Mouse (Mus musculus): ENCODE results near the gene Olfr628.
A peak's percentile ranks its signal among the peaks of the same experiment; 100 is the strongest.
"Not testable (repeated sequence)": the region's sequence is repeated elsewhere in the genome, so short reads cannot be mapped to it uniquely, and the experiment has no call there.

The Olfr628 gene

DNA sequence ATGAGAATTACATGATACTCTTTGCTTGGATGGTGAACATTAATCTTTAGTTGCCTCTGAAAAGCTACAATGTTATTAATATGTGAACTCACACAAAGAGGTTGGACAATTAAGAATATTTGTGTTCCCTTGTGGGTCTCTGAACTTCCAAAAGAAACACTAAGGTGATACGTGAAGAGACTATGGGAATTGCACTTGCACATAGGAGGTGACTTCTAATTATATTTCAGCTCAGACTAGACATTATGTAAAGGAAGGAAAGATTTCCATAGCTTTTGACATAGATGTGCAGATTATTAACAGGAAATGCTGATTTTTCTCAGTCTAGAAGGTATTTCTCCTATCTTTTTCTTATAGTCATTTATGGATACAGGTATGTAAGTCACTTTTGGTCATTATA is at the start of gene Olfr628:
Gene Olfr628 (plus strand): TSS at position 301 of the 400 bp plus-strand sequence.
- DNase-seq (ENCODE audit: low spot score), result no peak

DNA sequence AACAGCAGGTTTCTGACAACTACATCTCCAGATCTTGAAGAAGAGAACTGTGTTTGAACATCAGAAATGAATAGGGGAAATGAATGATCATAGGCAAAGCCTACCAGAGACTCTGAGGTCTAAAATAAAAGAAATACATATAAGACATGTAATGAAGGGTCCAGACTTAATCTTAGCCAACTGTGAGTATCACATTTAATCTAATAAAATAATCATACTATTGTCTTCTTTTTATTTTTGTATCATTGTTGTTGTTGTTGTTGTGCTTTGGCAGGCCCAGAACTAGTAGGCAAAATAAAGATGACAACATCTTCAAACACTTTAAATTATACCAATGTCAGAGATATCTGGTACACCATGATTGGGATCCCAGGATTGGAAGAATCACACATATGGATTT is 47.8 kb upstream of the Olfr628 start, which contains the start of gene Olfr625-ps1:
Gene Olfr625-ps1 (plus strand): TSS at position 301 of the 400 bp plus-strand sequence.
- DNase-seq (ENCODE audit: low spot score), result no peak

DNA sequence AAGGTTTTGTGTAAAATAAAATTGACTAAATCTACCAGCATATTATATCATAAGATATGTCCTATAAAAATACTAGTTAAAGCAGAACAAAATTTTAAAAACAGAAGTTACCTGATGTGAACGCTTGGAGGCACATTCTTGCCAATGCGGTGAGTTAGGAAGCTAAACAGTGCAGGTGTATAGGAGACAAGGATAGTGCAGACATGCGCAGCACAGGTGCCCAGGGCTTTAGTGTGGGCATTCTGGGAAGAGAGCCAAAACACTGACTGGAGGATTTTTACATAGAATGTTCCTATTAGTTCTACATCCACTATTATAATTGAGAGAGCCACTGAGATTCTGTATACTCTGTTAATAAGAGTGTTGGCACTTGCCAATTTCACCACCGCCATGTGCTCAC is 30.7 kb upstream of the Olfr628 start:
- DNase-seq (ENCODE audit: low spot score), result no peak

DNA sequence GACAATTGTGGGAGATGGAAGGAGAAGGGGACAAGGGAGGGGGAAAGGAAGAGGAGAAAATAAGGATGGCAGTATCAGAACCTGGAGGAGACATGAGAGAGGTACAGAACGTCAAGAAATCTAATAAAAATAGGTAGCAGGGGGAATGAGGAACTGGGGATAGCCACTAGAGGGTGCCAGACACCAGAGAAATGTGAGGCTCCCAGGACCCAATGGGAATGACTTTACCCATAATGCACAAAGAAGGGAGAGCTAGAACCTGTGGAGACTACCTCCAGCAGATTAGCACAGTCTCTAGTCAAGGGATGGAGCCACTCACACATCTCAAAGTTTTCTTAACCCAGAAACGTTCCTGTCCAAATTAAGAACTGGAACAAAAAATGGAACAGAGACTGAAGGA is 18.1 kb upstream of the Olfr628 start:
- peak; percentile 4 for DNase-seq (ENCODE audit: low spot score)

DNA sequence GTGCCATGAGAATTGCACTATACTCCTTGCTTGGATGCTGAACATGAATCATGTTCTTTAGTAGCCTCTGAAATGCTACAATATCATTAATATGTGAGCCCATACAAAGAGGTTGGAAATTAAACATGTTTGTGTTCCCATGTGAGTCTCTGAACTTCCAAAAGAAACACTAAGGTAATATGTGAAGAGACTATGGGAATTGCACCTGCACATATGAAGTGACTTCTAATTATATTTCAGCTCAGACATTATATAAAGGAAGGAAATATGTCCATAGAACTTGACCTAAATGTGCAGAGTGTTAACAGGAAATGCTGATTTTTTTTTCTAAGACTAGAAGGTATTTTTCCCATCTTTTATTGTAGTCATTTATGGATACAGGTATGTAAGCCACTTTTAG is 15.8 kb upstream of the Olfr628 start, which contains the start of gene Olfr243:
Gene Olfr243 (plus strand): TSS at position 301 of the 400 bp plus-strand sequence.
- no peak for DNase-seq (ENCODE audit: low spot score)

DNA sequence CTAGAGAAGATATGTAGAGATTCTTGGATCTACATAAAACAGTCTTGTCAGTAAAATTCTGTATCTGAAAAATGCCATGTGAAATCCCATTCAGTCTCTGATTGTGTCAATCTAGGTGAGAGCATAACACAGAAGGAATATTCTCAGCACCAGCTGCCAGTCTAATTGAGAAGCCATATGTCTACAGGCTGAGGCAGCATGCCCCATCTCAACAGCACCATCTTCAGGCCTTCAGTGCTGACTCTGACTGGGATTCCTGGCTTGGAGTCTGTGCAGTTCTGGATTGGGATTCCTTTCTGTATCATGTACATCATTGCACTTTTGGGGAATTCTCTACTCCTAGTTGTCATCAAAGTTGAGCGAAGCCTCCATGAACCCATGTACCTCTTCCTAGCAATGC is 13.8 kb upstream of the Olfr628 start:
- DNase-seq (ENCODE audit: low spot score), result not testable (repeated sequence)

DNA sequence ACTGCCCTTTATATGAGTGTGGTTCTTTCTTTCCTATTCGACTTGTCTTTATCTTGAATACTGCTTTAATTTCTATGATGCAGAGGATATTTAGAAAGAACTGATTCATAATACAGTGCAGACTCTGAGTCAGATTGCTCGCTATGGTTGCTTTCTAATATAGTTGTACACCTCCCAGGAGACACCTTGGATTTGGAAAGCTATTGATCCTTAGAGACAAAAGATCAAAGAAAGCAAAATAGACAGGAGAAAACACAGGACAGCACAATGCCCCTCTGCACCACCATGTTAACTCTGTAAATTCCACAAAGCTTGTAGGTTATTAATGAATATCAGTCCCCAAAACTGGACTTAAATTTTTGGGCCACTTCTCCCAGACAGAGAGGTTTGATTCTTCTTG is 14.7 kb downstream of the Olfr628 start, which contains the start of gene Olfr629:
Gene Olfr629 (minus strand): TSS at position 101 of the 400 bp plus-strand sequence.
- no peak for DNase-seq (ENCODE audit: low spot score)

DNA sequence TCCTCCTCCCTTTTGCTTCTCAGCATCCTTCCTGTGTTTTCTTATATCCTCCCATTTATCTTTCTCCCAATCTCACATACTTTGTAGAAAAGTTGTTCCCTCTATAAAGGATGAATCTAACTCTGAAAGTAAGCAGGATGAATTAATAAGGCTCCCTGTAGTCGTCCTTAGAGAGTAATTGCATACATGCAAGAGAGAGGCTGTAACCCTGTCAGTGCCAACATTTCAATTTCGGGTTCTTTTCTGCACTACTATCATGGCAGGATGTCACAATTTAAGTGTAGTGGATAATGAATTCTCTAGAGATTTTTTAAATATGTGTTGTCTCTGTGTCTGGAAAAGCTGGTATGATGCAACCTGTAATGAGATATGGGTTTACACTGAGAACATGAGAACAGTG is 27.1 kb downstream of the Olfr628 start, which contains the start of gene Olfr630:
Gene Olfr630 (minus strand): TSS at position 101 of the 400 bp plus-strand sequence.
- no peak for DNase-seq (ENCODE audit: low spot score)

DNA sequence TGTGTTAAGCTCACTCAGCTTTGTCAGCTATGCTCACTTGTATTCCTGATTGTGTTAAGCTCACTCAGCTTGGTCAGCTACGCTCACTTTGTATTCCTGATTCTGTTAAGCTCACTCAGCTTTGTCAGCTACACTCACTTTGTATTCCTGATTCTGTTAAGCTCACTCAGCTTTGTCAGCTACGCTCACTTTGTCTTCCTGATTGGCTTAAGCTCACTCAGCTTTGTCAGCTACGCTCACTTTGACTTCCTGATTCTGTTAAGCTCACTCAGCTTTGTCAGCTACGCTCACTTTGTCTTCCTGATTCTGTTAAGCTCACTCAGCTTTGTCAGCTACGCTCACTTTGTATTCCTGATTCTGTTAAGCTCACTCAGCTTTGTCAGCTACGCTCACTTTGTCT is 32.0 kb downstream of the Olfr628 start:
- DNase-seq (ENCODE audit: low spot score), result not testable (repeated sequence)

DNA sequence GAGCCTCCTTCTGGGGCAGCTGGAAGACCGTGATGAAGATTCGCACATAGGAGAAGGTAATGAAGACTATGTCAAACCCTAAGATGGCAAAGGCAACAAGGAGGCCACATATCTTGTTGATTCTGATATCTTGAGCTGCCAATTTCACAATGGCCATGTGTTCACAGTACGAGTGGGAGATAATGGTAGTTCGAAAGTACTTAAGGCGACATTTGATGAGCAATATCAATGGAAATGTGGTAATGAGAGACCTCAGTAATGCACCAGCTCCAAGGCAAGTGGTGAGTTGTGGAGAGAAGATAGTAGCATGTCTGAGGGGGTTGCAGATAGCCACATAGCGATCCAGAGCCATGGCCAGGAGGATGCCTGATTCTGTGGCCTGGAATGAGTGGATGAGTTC is 37.5 kb downstream of the Olfr628 start:
- DNase-seq (ENCODE audit: low spot score), result not testable (repeated sequence)

DNA sequence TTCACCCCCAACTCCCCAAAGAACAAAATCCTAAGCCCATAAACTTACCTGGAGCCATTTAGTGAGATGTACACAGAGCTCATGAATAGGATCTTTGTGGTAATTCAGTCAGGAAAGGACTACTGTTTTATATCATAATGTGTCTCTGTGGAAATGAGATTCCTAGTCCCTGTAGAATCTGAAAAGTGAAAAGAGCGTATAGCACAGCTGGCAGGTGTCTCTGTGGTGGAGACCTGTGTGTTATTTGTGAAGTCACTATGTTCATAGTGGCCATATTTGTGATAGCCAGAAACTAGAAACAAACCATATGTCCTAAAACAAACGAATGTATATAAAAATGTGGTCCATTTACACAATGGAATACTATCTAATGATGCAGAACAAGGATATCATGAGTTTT is 41.3 kb downstream of the Olfr628 start, which contains the start of gene Olfr69:
Gene Olfr69 (minus strand): TSS at position 101 of the 400 bp plus-strand sequence.
- no peak for DNase-seq (ENCODE audit: low spot score)

DNA sequence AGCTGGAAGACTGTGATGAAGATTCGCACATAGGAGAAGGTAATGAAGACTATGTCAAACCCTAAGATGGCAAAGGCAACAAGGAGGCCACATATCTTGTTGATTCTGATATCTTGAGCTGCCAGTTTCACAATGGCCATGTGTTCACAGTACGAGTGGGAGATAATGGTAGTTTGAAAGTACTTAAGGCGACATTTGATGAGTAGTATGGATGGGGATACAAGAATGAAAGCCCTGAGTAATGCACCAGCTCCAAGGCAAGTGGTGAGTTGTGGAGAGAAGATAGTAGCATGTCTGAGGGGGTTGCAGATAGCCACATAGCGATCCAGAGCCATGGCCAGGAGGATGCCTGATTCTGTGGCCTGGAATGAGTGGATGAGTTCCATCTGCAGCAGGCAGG is 47.5 kb downstream of the Olfr628 start:
- not testable (repeated sequence) for DNase-seq (ENCODE audit: low spot score)

DNA sequence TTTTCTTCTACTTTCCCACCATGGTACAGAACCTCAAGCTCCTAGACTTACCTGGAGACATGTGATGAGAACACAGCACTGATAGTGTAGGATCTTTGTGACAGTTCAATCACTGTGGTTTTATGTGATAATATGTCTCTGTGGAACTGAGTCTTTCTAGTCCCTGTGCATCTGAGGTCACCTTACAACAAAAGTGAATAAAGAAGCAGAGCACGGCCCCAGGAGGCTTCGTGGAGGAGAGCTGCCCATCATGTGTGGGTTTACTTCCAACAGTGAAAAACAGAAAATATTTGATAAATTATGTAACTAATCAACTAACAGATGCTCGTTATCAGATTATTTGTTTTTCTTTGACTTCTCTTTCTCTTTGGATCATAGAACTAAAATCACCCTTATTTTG is 49.4 kb downstream of the Olfr628 start, which contains the start of gene Olfr68:
Gene Olfr68 (minus strand): TSS at position 101 of the 400 bp plus-strand sequence.
- DNase-seq (ENCODE audit: low spot score), result no peak

Measured in embryo, embryonic 10 days (tissue).